Mouse (Mus musculus): Measurements from ENCODE around the gene Dync1i1.
A peak's percentile ranks its signal among the peaks of the same experiment; 100 is the strongest.
"Not testable (repeated sequence)": the region's sequence is repeated elsewhere in the genome, so short reads cannot be mapped to it uniquely, and the experiment has no call there.

Dync1i1 gene

GRCm38 (mm10) chr6:5725611-5726236, at the start of gene Dync1i1:
TSS of gene Dync1i1 (plus strand) at chr6:5725639.
- peak; percentile 65 for DNase-seq (ENCODE audit: extremely low spot score, low spot score)

GRCm38 (mm10) chr6:5679738-5680137, 45.7 kb upstream of the Dync1i1 start:
- DNase-seq (ENCODE audit: extremely low spot score, low spot score): no peak

- DNase-seq (ENCODE audit: extremely low spot score, low spot score): no peak
These were observed 23.6 kb upstream of the Dync1i1 start for GRCm38 (mm10) chr6:5701826-5702225.

GRCm38 (mm10) chr6:5707894-5708293, 17.5 kb upstream of the Dync1i1 start:
- not testable (repeated sequence) for DNase-seq (ENCODE audit: extremely low spot score, low spot score)

- no peak for DNase-seq (ENCODE audit: extremely low spot score, low spot score)
These were observed 15.3 kb upstream of the Dync1i1 start for GRCm38 (mm10) chr6:5710063-5710605.

GRCm38 (mm10) chr6:5712620-5713019, 12.8 kb upstream of the Dync1i1 start:
- no peak for DNase-seq (ENCODE audit: extremely low spot score, low spot score)

GRCm38 (mm10) chr6:5715101-5715618, 10.3 kb upstream of the Dync1i1 start:
- no peak for DNase-seq (ENCODE audit: extremely low spot score, low spot score)

- DNase-seq (ENCODE audit: extremely low spot score, low spot score): no peak
These were observed 6.5 kb upstream of the Dync1i1 start for GRCm38 (mm10) chr6:5718955-5719354.

- not testable (repeated sequence) for DNase-seq (ENCODE audit: extremely low spot score, low spot score)
These were observed 4.7 kb upstream of the Dync1i1 start for GRCm38 (mm10) chr6:5720716-5721115.

- no peak for DNase-seq (ENCODE audit: extremely low spot score, low spot score)
These were observed 1.5 kb upstream of the Dync1i1 start for GRCm38 (mm10) chr6:5723986-5724385.

GRCm38 (mm10) chr6:5726237-5726670, 815 bp downstream of the Dync1i1 start:
- no peak for DNase-seq (ENCODE audit: extremely low spot score, low spot score)

- no peak for DNase-seq (ENCODE audit: extremely low spot score, low spot score)
These were observed 7.8 kb downstream of the Dync1i1 start for GRCm38 (mm10) chr6:5733217-5733616.

GRCm38 (mm10) chr6:5734398-5734797, 9.0 kb downstream of the Dync1i1 start:
- no peak for DNase-seq (ENCODE audit: extremely low spot score, low spot score)

- DNase-seq (ENCODE audit: extremely low spot score, low spot score): no peak
These were observed 9.4 kb downstream of the Dync1i1 start for GRCm38 (mm10) chr6:5734862-5735261.

GRCm38 (mm10) chr6:5739711-5740110, 14.3 kb downstream of the Dync1i1 start:
- no peak for DNase-seq (ENCODE audit: extremely low spot score, low spot score)

GRCm38 (mm10) chr6:5741395-5742032, 16.1 kb downstream of the Dync1i1 start:
- DNase-seq (ENCODE audit: extremely low spot score, low spot score): no peak

- no peak for DNase-seq (ENCODE audit: extremely low spot score, low spot score)
These were observed 24.8 kb downstream of the Dync1i1 start for GRCm38 (mm10) chr6:5750079-5750711.

- DNase-seq (ENCODE audit: extremely low spot score, low spot score): no peak
These were observed 26.7 kb downstream of the Dync1i1 start for GRCm38 (mm10) chr6:5752128-5752527.

GRCm38 (mm10) chr6:5752617-5753016, 27.2 kb downstream of the Dync1i1 start:
- no peak for DNase-seq (ENCODE audit: extremely low spot score, low spot score)

- DNase-seq (ENCODE audit: extremely low spot score, low spot score): no peak
These were observed 31.2 kb downstream of the Dync1i1 start for GRCm38 (mm10) chr6:5756509-5757130.

- DNase-seq (ENCODE audit: extremely low spot score, low spot score): no peak
These were observed 37.5 kb downstream of the Dync1i1 start for GRCm38 (mm10) chr6:5762943-5763342.

GRCm38 (mm10) chr6:5768576-5768975, 43.1 kb downstream of the Dync1i1 start:
- DNase-seq (ENCODE audit: extremely low spot score, low spot score): no peak
